Mouse (Mus musculus) embryonic fibroblast, embryonic 13.5 days (primary cell): ENCODE measurements around the gene Vwa1. TPM values are rescaled to one million over a fixed set of nuclear protein-coding genes. Genes with fewer than 3 reads are reported as not detected.

Experiments used
- H3K27ac ChIP-seq: 2 replicates; pipeline ENCODE4 v1.5.1; 2012; ENCODE audit warnings: low read length, control low read depth, inconsistent platforms; ENCODE audit not compliant: insufficient read depth
- H3K4me1 ChIP-seq: 2 replicates; pipeline ENCODE4 v1.6.1; 2011; ENCODE audit warnings: low read length; ENCODE audit not compliant: control insufficient read depth, insufficient read depth
- H3K4me3 ChIP-seq: 2 replicates; pipeline ENCODE4 v1.5.1; 2011; ENCODE audit warnings: mild to moderate bottlenecking, control low read depth, low read length; ENCODE audit not compliant: insufficient read depth
- CTCF ChIP-seq: IDR thresholded peaks from 2 replicates; pipeline ENCODE4 v1.5.1; 2011; ENCODE audit warnings: mild to moderate bottlenecking, control low read depth, low read length, moderate library complexity, borderline replicate concordance; ENCODE audit not compliant: insufficient read depth
- POLR2A ChIP-seq: IDR thresholded peaks from 2 replicates; pipeline ENCODE4 v1.6.1; 2011; ENCODE audit warnings: low read depth, mild to moderate bottlenecking, control low read depth, low read length, moderate library complexity
- polyA plus RNA-seq: library from polyadenylated mRNA; stranded (reverse); fragments of >200 nt; gene quantifications from 2 replicates; pipeline ENCODE4 v1.2.4, GENCODE M21; 2011; ENCODE audit warnings: low read depth; ENCODE audit not compliant: missing spikeins, insufficient read length

The Vwa1 gene
- polyA plus RNA-seq, 1 experiment: 0.67 TPM

DNA sequence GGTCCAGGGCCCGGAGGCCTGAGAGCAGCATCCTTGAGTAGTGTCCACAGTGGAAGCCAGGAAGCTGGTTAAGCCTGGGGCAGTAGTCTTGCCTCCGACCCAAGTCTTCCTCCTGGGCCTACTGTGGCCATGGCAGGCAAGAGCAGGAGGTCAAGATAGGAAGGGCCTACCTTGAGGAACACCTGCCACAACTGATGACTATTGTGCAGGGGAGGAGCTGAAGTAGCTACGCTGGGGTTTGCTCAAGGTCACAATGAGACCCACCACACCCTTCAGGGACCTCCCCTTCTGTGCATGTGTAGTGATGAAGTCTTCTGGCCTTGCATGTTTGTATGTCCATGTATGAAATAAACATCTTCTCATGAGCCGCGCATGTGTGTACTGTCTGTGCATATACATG, 38.7 kb downstream of the Vwa1 start:
- H3K4me3 ChIP-seq: peak overlapping the region; percentile 42
- TF ChIP-seq CTCF (no peak), POLR2A (no peak)
- peaks cover 7% of the 10 kb centered on the region; the same call in 1 of the 2 replicates for H3K4me1 ChIP-seq
- H3K27ac ChIP-seq: peak overlapping the region; percentile 1; the same call in 1 of the 2 replicates

DNA sequence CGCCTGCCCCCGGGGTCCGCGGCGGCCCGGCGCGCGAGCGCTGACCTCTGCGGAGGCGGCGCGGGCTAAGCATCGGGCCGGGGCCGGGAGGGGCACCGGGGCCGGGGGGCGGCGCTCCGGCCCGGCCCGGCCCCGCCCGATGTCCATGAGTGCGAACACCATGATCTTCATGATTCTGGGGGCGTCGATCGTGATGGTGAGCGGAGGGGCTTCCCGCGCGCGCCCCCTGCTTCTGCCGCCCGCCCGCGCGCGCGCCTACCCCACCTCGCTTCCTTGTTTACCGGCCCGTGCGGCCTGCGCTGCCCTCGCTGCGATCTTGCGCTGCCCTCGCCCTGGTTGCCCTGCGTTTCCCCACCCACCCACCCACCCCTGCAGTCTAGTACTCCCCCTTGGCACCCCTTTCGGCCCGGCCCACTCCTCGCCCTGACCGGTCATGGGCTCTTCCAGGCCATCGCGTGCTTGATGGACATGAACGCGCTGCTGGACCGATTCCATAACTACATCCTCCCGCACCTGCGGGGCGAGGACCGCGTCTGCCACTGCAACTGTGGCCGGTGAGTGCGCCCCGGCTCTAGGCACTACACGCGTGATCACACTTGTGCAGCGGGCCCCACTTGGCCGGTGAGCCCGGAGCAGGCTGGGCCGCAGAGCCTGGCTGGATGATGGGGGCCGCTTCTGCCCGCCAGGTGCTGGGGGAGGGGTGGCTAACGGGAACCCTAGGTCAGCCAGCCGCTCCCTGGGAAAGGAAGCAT, 39.4 kb downstream of the Vwa1 start:
- peaks cover 7% of the 10 kb centered on the region; the same call in 1 of the 2 replicates for H3K4me1 ChIP-seq
- no peak; the same call in none of the 2 replicates for TF ChIP-seq POLR2A
- TF ChIP-seq CTCF: no peak
- peak overlapping the region; percentile 42 for H3K4me3 ChIP-seq
- H3K27ac ChIP-seq: peak overlapping the region; percentile 38; the same call in 1 of the 2 replicates

DNA sequence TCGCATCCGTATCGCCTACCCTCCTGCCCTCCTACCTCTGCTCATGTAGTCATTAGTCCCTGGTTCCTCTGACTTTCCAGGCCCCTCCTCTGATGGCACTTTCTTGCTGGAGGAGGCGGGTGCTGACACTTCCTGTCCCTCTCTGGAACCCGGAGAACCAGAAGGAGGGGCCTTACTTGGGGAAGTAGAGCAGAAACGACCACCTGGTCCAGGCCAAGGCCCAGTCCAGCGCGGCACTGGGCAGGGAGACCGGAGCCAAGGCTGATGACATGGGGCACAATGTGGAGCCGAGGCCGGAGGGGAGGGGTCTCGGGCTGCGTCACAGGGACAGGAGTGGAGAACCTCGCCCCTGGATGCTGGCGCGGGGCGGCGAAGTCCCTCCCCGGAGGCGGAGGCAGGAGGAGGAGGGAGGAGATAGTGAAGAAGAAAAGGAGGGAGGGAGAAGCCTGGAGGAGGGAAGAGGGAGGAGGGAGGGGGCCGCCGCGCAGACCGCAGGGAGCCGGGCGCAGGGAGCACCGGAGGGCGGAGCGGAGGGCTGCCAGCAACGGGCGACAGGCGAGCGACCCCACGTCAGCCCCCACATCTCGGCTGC, 40.1 kb downstream of the Vwa1 start, which contains the start of gene Tmem240:
Gene Tmem240, plus strand, starts transcription at position 451 of the 592 bp plus-strand sequence.
- TF ChIP-seq CTCF (no peak), POLR2A (peak; percentile 92)

DNA sequence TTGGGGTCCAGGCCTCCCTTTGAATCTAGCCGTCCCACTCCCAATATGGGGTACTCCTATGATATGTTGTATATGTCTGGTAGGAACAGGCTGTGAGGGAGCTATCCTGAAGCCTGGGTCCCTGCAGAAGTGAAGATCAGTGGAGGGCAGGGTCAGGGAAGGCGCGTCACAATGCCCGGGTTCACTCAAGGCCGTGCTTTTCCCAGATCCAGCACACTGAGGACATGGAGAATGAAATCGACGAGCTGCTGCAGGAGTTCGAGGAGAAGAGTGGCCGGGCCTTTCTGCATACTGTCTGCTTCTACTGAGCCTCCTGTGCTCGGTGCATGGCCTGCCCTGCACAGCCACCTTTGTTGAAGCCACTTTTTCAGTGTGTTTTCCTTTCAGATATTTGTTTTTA, 41.2 kb downstream of the Vwa1 start:
- TF ChIP-seq POLR2A (no peak), CTCF (no peak)
- Histone ChIP-seq H3K4me3 (peak overlapping the region; percentile 5; the same call in 1 of the 2 replicates), H3K27ac (no peak overlapping the region), H3K4me1 (peaks cover 7% of the 10 kb centered on the region; the same call in 1 of the 2 replicates)

More for the DNA sequence above, 40.1 kb downstream of the Vwa1 start, which contains the start of gene Tmem240:
- Histone ChIP-seq H3K4me1 (peaks cover 7% of the 10 kb centered on the region; the same call in 1 of the 2 replicates), H3K27ac (peak within 1 kb of the TSS; percentile 61), H3K4me3 (peak within 1 kb of the TSS; percentile 42)

DNA sequence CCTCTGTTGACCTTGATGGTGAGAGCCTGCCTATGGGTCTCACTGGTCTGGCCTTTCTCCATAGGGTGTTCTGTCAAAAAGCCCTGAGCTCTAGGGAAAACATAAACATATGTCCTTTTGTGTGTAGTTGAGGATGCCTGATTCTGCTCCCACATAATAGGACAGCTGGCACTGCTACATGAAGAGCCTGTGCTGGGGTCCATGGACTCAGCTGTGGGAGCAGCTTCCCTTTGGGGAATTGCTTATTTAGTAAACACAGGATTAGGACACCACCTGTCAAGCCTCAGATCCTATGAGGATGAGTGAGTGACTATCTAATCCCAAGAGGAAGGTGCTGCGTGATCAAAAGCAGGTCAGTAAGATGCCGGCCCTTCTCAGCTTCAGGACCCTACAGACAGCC, 46.5 kb downstream of the Vwa1 start:
- peaks cover 4% of the 10 kb centered on the region; the same call in 1 of the 2 replicates for H3K4me1 ChIP-seq
- H3K4me3 ChIP-seq: no peak overlapping the region
- TF ChIP-seq POLR2A (no peak), CTCF (no peak)
- no peak overlapping the region for H3K27ac ChIP-seq

DNA sequence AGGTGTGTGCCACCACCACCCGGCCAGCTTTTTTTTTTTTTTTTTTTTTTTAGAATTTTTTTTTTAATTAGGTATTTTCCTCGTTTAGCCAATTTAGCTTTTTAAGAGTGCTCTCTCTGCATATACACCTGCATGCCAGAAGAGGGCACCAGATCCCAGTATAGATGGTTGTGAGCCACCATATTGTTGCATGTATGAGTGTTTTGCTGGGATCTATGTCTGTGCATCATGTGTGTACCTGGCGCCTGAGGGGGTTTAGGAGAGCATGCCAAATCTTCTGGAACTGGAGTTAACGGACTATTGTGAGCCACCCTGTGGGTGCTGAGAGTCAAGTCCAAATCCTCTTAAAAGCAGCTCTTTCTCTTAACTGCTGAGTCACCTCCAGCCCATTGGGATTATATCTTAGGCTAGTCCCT, 52.8 kb downstream of the Vwa1 start:
- H3K4me3 ChIP-seq: no peak overlapping the region
- TF ChIP-seq CTCF: no peak
- TF ChIP-seq POLR2A: no peak
- no peaks in the 10 kb centered on the region for H3K4me1 ChIP-seq
- H3K27ac ChIP-seq: no peak overlapping the region

Other genes with a start within 250 kb of the Vwa1 start
- 116 and 130 TPM in 2 replicates for gene Nadk, start 212.3 kb downstream of the Vwa1 start, polyA plus RNA-seq
- gene Slc35e2, start 173.3 kb downstream of the Vwa1 start, polyA plus RNA-seq: 11.7 and 13.5 TPM in 2 replicates
- gene Cdk11b, start 149.8 kb downstream of the Vwa1 start, polyA plus RNA-seq: 75.2 and 77.0 TPM in 2 replicates
- gene Gm10563, start 129.3 kb downstream of the Vwa1 start, polyA plus RNA-seq: not detected in 2 replicates
- gene Mmp23, start 121.3 kb downstream of the Vwa1 start, polyA plus RNA-seq: 80.7 and 93.1 TPM in 2 replicates
- 17.2 and 21.1 TPM in 2 replicates for gene Mib2, start 105.5 kb downstream of the Vwa1 start, polyA plus RNA-seq
- gene Fndc10, start 80.4 kb downstream of the Vwa1 start, polyA plus RNA-seq: 11.1 and 16.1 TPM in 2 replicates
- gene Ssu72, start 69.9 kb downstream of the Vwa1 start, polyA plus RNA-seq: 101 and 104 TPM in 2 replicates
- gene Tmem240, start 39.9 kb downstream of the Vwa1 start, polyA plus RNA-seq: 1.0 and 1.2 TPM in 2 replicates
- gene Atad3a, start 13.6 kb downstream of the Vwa1 start, polyA plus RNA-seq: 48.8 and 55.2 TPM in 2 replicates
- 0.25 and 0.52 TPM in 2 replicates for gene Tmem88b, start 11.2 kb upstream of the Vwa1 start, polyA plus RNA-seq
- gene Ankrd65, start 15.7 kb upstream of the Vwa1 start, polyA plus RNA-seq: not detected in 2 replicates
- 115 and 129 TPM in 2 replicates for gene Mrpl20, start 28.2 kb upstream of the Vwa1 start, polyA plus RNA-seq
- gene Ccnl2, start 37.8 kb upstream of the Vwa1 start, polyA plus RNA-seq: 74.3 and 91.9 TPM in 2 replicates
- gene Aurkaip1, start 56.6 kb upstream of the Vwa1 start, polyA plus RNA-seq: 73.1 and 74.4 TPM in 2 replicates
- gene Mxra8, start 65.0 kb upstream of the Vwa1 start, polyA plus RNA-seq: 441 and 484 TPM in 2 replicates
- 38.5 and 41.4 TPM in 2 replicates for gene Dvl1, start 72.7 kb upstream of the Vwa1 start, polyA plus RNA-seq
- 0.14 TPM in 1 of 2 replicates, not detected in the other for gene Tas1r3, start 88.7 kb upstream of the Vwa1 start, polyA plus RNA-seq
- 17.4 and 21.5 TPM in 2 replicates for gene Cptp, start 94.7 kb upstream of the Vwa1 start, polyA plus RNA-seq
- 33.2 and 40.0 TPM in 2 replicates for gene Ints11, start 94.8 kb upstream of the Vwa1 start, polyA plus RNA-seq
- 23.2 and 27.1 TPM in 2 replicates for gene Pusl1, start 117.1 kb upstream of the Vwa1 start, polyA plus RNA-seq
- 18.1 and 25.7 TPM in 2 replicates for gene Acap3, start 117.1 kb upstream of the Vwa1 start, polyA plus RNA-seq
- 82.9 and 96.0 TPM in 2 replicates for gene Ube2j2, start 169.1 kb upstream of the Vwa1 start, polyA plus RNA-seq
- 25.2 and 31.0 TPM in 2 replicates for gene C1qtnf12, start 187.6 kb upstream of the Vwa1 start, polyA plus RNA-seq
- 5.3 and 5.4 TPM in 2 replicates for gene B3galt6, start 218.0 kb upstream of the Vwa1 start, polyA plus RNA-seq
- gene Sdf4, start 218.2 kb upstream of the Vwa1 start, polyA plus RNA-seq: 172 and 187 TPM in 2 replicates
- gene Tnfrsf4, start 239.1 kb upstream of the Vwa1 start, polyA plus RNA-seq: 1.8 and 2.8 TPM in 2 replicates